Mouse (Mus musculus) intestine, postnatal 0 days (tissue): ENCODE results near the gene Mrpl16. TPM values are rescaled to one million over a fixed set of nuclear protein-coding genes. Genes with fewer than 3 reads are reported as not detected.

ENCODE experiments used
- ATAC-seq: fragments of 200-750 bp; cut with Nextera tagmentation; 2 replicates; pipeline ENCODE4 v1.8.0; 2017; ENCODE audit warnings: mild to moderate bottlenecking, moderate TSS enrichment, moderate library complexity
- H3K27ac ChIP-seq: fragments of 300-500 bp; sonication (generic); 2 replicates; pipeline ENCODE4 v1.5.1; 2014; ENCODE audit warnings: mild to moderate bottlenecking, low read depth, low read length, moderate library complexity
- H3K27me3 ChIP-seq: fragments of 300-500 bp; sonication (generic); replicated peaks from 2 replicates; pipeline ENCODE4 v1.6.1; 2014; ENCODE audit warnings: low read length, mixed read lengths; ENCODE audit not compliant: control insufficient read depth, insufficient read depth
- H3K36me3 ChIP-seq: fragments of 300-500 bp; sonication (generic); 2 replicates; pipeline ENCODE4 v1.6.1; 2014; ENCODE audit warnings: mild to moderate bottlenecking, moderate library complexity; ENCODE audit not compliant: control insufficient read depth, insufficient read depth
- H3K4me1 ChIP-seq: fragments of 300-500 bp; sonication (generic); replicated peaks from 2 replicates; pipeline ENCODE4 v1.6.1; 2014; ENCODE audit warnings: antibody characterized with exemption, low read length, mixed read lengths; ENCODE audit not compliant: control insufficient read depth, insufficient read depth
- H3K4me2 ChIP-seq: fragments of 300-500 bp; sonication (generic); replicated peaks from 2 replicates; pipeline ENCODE4 v1.6.1; 2014; ENCODE audit warnings: low read depth, mild to moderate bottlenecking, moderate library complexity
- H3K4me3 ChIP-seq: fragments of 300-500 bp; sonication (generic); 2 replicates; pipeline ENCODE4 v1.5.1; 2014; ENCODE audit warnings: low read depth, low read length
- H3K9ac ChIP-seq: fragments of 300-500 bp; sonication (generic); 2 replicates; pipeline ENCODE4 v1.6.1; 2014; ENCODE audit warnings: mild to moderate bottlenecking, low read depth, low read length
- H3K9me3 ChIP-seq: fragments of 300-500 bp; sonication (generic); 2 replicates; pipeline ENCODE4 v1.6.1; 2016; ENCODE audit warnings: mixed run types; ENCODE audit not compliant: control insufficient read depth
- CTCF ChIP-seq: sonication (generic); IDR thresholded peaks from 2 replicates; pipeline ENCODE4 v1.5.1; 2016; ENCODE audit warnings: low read depth, mild to moderate bottlenecking, control low read depth, antibody characterized with exemption, moderate library complexity
- WGBS: fragments of 180-500 bp; shearing (Covaris S2); extraction: QIAGEN DNeasy Blood & Tissue Kit; methylation state at CpG from one replicate; pipeline ENCODE4 v1.1.7; 2014; 5-methylcytosine and 5-hydroxymethylcytosine counted together
- polyA plus RNA-seq: library from polyadenylated mRNA; unstranded; fragments of >200 nt; fragmentation: Nextera tagmentation; extraction: Ambion mirVana; gene quantifications from 2 replicates; pipeline ENCODE4 v1.2.1, GENCODE M21; 2015

Mrpl16 gene
- polyA plus RNA-seq, 1 experiment from 2014 or later: 54.0 TPM

DNA sequence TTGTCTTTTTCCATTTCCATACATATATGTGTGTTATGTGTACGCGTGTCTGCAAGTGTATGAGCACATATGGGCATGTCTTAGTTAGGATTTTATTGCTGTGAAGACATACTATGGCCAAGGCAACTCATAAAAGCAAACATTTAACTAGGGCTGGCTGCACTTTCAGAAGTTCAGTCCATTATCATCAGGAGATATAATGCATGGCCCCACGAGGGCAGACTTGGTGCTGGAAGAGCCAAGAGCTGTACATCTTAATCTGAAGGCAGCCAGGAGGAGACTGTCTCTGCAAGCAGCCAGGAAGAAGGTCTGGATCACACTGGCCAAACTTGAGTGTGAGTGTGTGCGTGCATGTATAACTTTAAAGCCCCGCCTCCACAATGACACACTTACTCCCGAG lies 24.3 kb downstream of the Mrpl16 start:
- Histone ChIP-seq H3K36me3 (peaks cover 6% of the 10 kb centered on the region; the same call in 1 of the 2 replicates), H3K9me3 (no peaks in the 10 kb centered on the region), H3K27ac (peak overlapping the region; percentile 50), H3K4me1 (peaks cover 3% of the 10 kb centered on the region), H3K4me2 (0 out of 2 replicates have a peak overlapping the region, but pooled peaks have one; percentile 30), H3K4me3 (no peak overlapping the region), H3K27me3 (no peaks in the 10 kb centered on the region), H3K9ac (no peak overlapping the region)
- WGBS: 43% methylated on average over 6 of the region's 6 CpGs
- TF ChIP-seq CTCF: peak; percentile 50
- peak; percentile 84 for ATAC-seq

DNA sequence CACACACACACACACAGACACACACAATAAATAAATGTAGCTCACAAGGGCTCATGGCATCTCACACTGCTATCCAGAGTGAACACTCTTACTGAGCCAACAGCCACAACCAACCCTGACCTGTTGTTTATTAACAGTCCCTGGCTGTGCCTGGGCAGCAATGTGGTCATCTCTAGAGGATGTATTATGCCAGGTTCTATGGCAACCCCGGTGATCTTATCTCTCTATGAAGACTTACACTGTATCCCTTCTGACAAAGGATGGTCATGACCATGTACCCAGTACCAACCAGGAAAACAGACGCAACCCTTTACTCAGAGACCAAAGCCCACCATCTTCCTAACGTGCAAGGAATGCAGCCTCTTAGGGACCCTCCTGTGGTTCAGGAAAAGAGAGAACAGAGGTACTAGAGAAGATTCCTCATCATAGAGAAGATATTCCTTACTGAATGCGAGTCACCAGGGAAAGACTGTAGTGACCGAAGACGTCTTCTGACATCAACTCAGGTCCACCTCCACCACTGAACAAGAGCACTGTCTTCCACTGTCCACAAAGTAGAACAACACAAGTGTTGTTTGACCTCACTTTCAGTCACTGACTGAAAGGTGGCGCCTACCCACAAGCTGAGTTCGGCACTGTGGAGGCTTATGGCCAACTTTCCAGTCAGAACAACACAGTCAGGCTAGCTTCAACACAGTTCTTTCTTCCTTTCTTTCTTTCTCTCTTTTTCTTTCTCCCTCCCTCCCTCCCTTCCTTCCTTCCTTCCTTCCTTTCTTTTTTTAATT lies 30.5 kb downstream of the Mrpl16 start:
- no peak overlapping the region for H3K4me3 ChIP-seq
- no peak overlapping the region for H3K9ac ChIP-seq
- 68% methylated on average over 8 of the region's 8 CpGs for WGBS
- no peaks in the 10 kb centered on the region for H3K9me3 ChIP-seq
- H3K36me3 ChIP-seq: 0 out of 2 replicates have a peak, but pooled peaks cover 4% of the 10 kb centered on the region
- peak; percentile 71 for ATAC-seq
- peak; percentile 48 for TF ChIP-seq CTCF
- no peaks in the 10 kb centered on the region for H3K27me3 ChIP-seq
- H3K4me1 ChIP-seq: peaks cover 3% of the 10 kb centered on the region; the same call in 1 of the 2 replicates
- H3K4me2 ChIP-seq: no peak overlapping the region
- no peak overlapping the region for H3K27ac ChIP-seq

DNA sequence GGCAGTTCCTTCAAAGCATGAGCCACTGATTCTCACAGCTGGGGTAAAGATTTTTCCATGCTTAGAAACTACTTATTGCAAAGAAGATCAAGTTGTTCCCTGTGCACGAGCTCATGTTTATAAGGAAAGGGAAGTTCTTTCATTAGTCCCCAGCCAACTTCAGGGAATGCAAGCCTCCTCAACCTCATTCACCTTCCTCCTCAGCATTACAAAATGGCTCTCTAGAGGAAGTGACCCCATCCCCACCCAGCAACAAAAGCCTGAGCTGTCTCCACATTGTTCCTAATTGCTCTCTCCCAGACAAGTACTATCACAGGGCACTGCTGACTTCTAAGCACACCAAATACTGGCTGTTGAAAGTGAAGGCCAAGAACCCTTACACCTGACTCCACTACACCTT lies 34.2 kb downstream of the Mrpl16 start:
- no peak for ATAC-seq
- H3K9me3 ChIP-seq: no peaks in the 10 kb centered on the region
- WGBS: 31% methylated on average over 1 of the region's 1 CpGs
- no peak overlapping the region for H3K9ac ChIP-seq
- no peak overlapping the region for H3K4me3 ChIP-seq
- no peak for TF ChIP-seq CTCF
- no peak overlapping the region for H3K4me2 ChIP-seq
- no peaks in the 10 kb centered on the region for H3K27me3 ChIP-seq
- H3K27ac ChIP-seq: no peak overlapping the region
- 0 out of 2 replicates have a peak, but pooled peaks cover 4% of the 10 kb centered on the region for H3K36me3 ChIP-seq
- H3K4me1 ChIP-seq: no peaks in the 10 kb centered on the region

DNA sequence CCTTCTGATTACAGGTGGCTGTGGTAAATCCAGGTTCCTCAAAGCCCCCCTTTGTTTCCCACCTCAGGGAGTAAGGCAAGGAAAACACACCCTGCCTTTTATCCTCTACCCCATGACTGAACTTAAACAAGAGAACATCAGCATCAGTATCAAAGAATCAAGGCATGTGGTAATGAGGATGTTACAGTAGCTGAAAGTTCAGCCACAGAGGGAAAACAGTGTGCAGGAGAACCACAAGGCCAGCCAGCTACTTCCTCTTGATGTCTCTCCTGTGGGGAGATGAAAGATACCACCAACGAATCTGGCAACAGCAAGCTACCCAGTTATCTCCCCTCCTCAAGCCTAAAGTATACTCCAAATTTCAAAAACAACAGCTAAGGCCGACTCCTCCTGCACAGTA lies 37.1 kb downstream of the Mrpl16 start:
- Histone ChIP-seq H3K27me3 (no peaks in the 10 kb centered on the region), H3K4me1 (no peaks in the 10 kb centered on the region), H3K9ac (no peak overlapping the region), H3K27ac (no peak overlapping the region), H3K4me2 (no peak overlapping the region), H3K36me3 (peaks cover 4% of the 10 kb centered on the region; the same call in 1 of the 2 replicates), H3K9me3 (no peaks in the 10 kb centered on the region), H3K4me3 (no peak overlapping the region)
- no peak for ATAC-seq
- 50% methylated on average over 2 of the region's 2 CpGs for WGBS
- no peak for TF ChIP-seq CTCF

DNA sequence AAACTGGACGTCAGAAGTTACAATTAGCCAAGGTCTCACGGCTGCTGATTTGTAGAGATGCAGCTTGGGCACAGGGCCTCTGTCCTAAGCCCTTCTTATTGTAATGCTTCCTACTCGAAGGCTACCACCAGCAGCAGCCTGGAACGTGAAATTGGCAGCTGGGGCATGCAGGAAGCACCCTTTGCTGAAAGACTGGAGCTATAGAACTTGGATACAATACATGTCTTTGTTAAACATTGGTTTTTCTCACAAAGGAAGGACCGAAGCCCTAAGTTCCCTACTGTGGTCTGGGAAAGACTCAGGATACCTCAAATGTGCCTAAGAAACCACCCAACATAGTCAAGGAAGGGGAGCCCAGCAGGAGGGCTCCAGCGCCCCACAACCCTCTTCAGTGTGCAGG lies 37.6 kb downstream of the Mrpl16 start:
- WGBS: 77% methylated on average over 6 of the region's 6 CpGs
- H3K4me2 ChIP-seq: no peak overlapping the region
- no peak for TF ChIP-seq CTCF
- H3K9me3 ChIP-seq: no peaks in the 10 kb centered on the region
- no peaks in the 10 kb centered on the region; the same call in 1 of the 2 replicates for H3K36me3 ChIP-seq
- no peak for ATAC-seq
- no peak overlapping the region for H3K27ac ChIP-seq
- H3K9ac ChIP-seq: no peak overlapping the region
- H3K27me3 ChIP-seq: no peaks in the 10 kb centered on the region
- no peak overlapping the region for H3K4me3 ChIP-seq
- no peaks in the 10 kb centered on the region for H3K4me1 ChIP-seq

DNA sequence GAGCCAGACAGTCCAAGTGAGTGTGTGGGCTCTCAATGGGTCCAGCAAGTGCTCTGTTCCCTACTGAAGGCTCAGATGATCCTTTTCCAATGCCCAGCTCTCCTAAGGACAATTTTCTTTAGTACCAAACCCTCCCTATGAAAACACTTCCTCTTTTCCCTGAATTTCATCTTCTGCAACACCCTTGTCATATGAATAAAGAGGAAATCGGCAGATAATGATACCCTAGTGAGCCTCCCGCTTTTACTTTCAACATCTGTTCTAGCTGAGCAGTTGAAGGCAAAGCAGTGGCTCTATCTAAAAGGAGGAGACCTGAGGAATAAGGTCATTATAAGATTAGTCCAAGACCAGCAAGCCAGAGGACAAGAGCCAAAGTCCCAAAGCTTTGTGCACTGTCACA lies 38.3 kb downstream of the Mrpl16 start:
- Histone ChIP-seq H3K9ac (no peak overlapping the region), H3K4me3 (no peak overlapping the region), H3K4me1 (no peaks in the 10 kb centered on the region), H3K4me2 (no peak overlapping the region), H3K36me3 (no peaks in the 10 kb centered on the region; the same call in 1 of the 2 replicates), H3K27me3 (no peaks in the 10 kb centered on the region), H3K9me3 (no peaks in the 10 kb centered on the region), H3K27ac (no peak overlapping the region)
- ATAC-seq: no peak
- 75% methylated on average over 2 of the region's 2 CpGs for WGBS
- TF ChIP-seq CTCF: no peak
